In the genomic region with DNA sequence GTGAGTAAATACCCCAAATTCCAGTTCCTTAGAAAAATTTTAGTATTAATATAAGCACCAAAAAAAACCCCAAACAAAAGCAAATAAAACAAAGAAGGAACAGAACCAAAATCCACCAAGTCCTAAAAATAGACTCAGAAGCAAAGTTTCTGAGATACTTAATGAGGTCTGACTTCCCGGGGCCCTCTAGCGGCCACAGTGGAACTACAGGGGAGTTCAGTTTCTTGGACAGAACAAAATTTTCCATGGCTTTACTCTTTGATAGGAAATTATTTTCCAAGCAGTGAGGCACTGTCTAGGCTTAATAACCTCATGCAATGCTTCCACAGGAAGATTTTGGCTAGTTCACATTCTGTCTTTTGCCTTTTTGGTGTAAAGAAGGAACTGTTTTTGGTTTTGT, we compare ENCODE assay signal across 9 mouse cellular contexts. TPM values are rescaled to one million over a fixed set of nuclear protein-coding genes. Genes with fewer than 3 reads are reported as not detected.
DNase-seq lines count a peak whose midpoint lies in the region; ATAC-seq and TF ChIP-seq lines count a peak whose summit lies in the region.
"Had no signal": no experiment of that assay in that cellular context is flagged by ENCODE, and none has a peak within 500 bp of the region (broad histone marks: within the 10 kb centered on the region; RNA-seq: fewer than 3 reads in every experiment).

No protein-coding gene starts in this region.

- peak; percentile 62 for DNase-seq in thymus, adult 2 months
- no peak for DNase-seq in thymus, adult 18-20 months
- DNase-seq in kidney, adult 8-10 months = peak; percentile 55 to 88
- peak in 2 of 3 experiments; percentile 27 to 31 for DNase-seq in liver, embryonic 14.5 days (ENCODE audit: low read depth in 3 of 3, low spot score in 3 of 3)
- peak; percentile 81 for DNase-seq in right cerebral cortex, postnatal 14 days
- DNase-seq in urinary bladder, postnatal 36 days (ENCODE audit: low spot score in 2 of 2) = peak; percentile 65 to 68

- H3K36me3 ChIP-seq in thymus, adult 2 months (ENCODE audit: control insufficient read depth, insufficient read depth, low read length) = no peaks in the 10 kb centered on the region
- H3K36me3 ChIP-seq in liver, embryonic 14.5 days (replicated peaks; ENCODE audit: control insufficient read depth, insufficient read depth, low read depth) = no peaks in the 10 kb centered on the region
- H3K36me3 ChIP-seq: heart, embryonic 13.5 days had no signal

- H3K9ac ChIP-seq in liver, embryonic 14.5 days (replicated peaks) = no peak overlapping the region
- H3K9ac ChIP-seq: heart, embryonic 13.5 days had no signal

- H3K27ac ChIP-seq in thymus, adult 2 months (ENCODE audit: control insufficient read depth, insufficient read depth, low read length) = no peak overlapping the region
- no peak overlapping the region for H3K27ac ChIP-seq in bone marrow macrophage, adult 2 months (ENCODE audit: insufficient read depth, low read depth, low read length)
- no peak overlapping the region for H3K27ac ChIP-seq in liver, embryonic 14.5 days
- H3K27ac ChIP-seq: heart, embryonic 13.5 days had no signal

- H3K4me2 ChIP-seq in liver, embryonic 14.5 days (ENCODE audit: low read depth) = no peak overlapping the region
- H3K4me2 ChIP-seq: heart, embryonic 13.5 days had no signal

- 0 out of 2 replicates have a peak, but pooled peaks have one; percentile 45 for ATAC-seq in erythroid progenitor cell, adult 5-6 weeks (replicated peaks; ENCODE audit: low FRiP score, poor library complexity, severe bottlenecking)
- no peak for ATAC-seq in liver, embryonic 14.5 days (ENCODE audit: insufficient read depth)

- no peak for TF ChIP-seq EP300 in liver, embryonic 14.5 days (IDR thresholded peaks at IDR 0.05; ENCODE audit: low read depth)

- H3K4me1 ChIP-seq in thymus, adult 2 months (replicated peaks; ENCODE audit: control insufficient read depth, insufficient read depth, low read length) = no peaks in the 10 kb centered on the region
- H3K4me1 ChIP-seq in bone marrow macrophage, adult 2 months (ENCODE audit: control insufficient read depth, insufficient read depth, low read length) = peaks cover 10% of the 10 kb centered on the region
- H3K4me1 ChIP-seq in liver, embryonic 14.5 days (replicated peaks; ENCODE audit: control insufficient read depth in 2 of 2, insufficient read depth in 2 of 2, low read length in 1 of 2) = no peaks in the 10 kb centered on the region
- H3K4me1 ChIP-seq: heart, embryonic 13.5 days had no signal

- H3K27me3 ChIP-seq in thymus, adult 2 months (ENCODE audit: control insufficient read depth, insufficient read depth, low read length) = no peaks in the 10 kb centered on the region
- H3K27me3 ChIP-seq in liver, embryonic 14.5 days (ENCODE audit: control insufficient read depth, insufficient read depth, low read length) = no peaks in the 10 kb centered on the region

- TF ChIP-seq POLR2A in thymus, adult 2 months (IDR thresholded peaks at IDR 0.05; ENCODE audit: control insufficient read depth, extremely low read depth, insufficient read depth, low read length, poor library complexity) = no peak
- TF ChIP-seq POLR2A in bone marrow macrophage, adult 2 months (IDR thresholded peaks at IDR 0.05; ENCODE audit: borderline replicate concordance, low read depth, low read length) = no peak

- H3K9me3 ChIP-seq in liver, embryonic 14.5 days (ENCODE audit: control insufficient read depth, low read length) = no peaks in the 10 kb centered on the region
- H3K9me3 ChIP-seq: heart, embryonic 13.5 days had no signal

- TF ChIP-seq CTCF in thymus, adult 2 months (IDR thresholded peaks at IDR 0.05; ENCODE audit: borderline replicate concordance, control insufficient read depth, extremely low read depth, insufficient read depth, low read length, poor library complexity) = no peak
- TF ChIP-seq CTCF in bone marrow macrophage, adult 2 months (IDR thresholded peaks at IDR 0.05; ENCODE audit: low read depth, low read length) = peak; percentile 50; the same call in 1 of the 2 replicates
- TF ChIP-seq CTCF in liver, embryonic 14.5 days (IDR thresholded peaks at IDR 0.05; ENCODE audit: low read depth) = peak; percentile 70

- 0% methylated on average over 2 of the region's 2 CpGs for WGBS in thymus, adult 2 months
- WGBS in liver, embryonic 14.5 days (ENCODE audit: insufficient replicate concordance) = 0% methylated on average over 2 of the region's 2 CpGs

- no peak overlapping the region for H3K4me3 ChIP-seq in thymus, adult 2 months (ENCODE audit: control insufficient read depth, insufficient read depth, low read length)
- no peak overlapping the region for H3K4me3 ChIP-seq in bone marrow macrophage, adult 2 months (ENCODE audit: insufficient read depth, low read length)
- H3K4me3 ChIP-seq in liver, embryonic 14.5 days (ENCODE audit: insufficient read depth in 1 of 2, low read depth in 2 of 2, low read length in 2 of 2) = no peak overlapping the region
- H3K4me3 ChIP-seq: heart, embryonic 13.5 days had no signal

RNA-seq across cellular contexts. Expression of a gene that starts 12.2 kb away (rescaled TPM):
- polyA plus RNA-seq in thymus, adult 2 months (2012; rRNA removed) = 2.9 TPM in 2 replicates
- polyA plus RNA-seq in bone marrow macrophage, adult 2 months (2012; ENCODE audit: insufficient read depth, insufficient read length, missing spikeins) = 32.3 and 33.7 TPM in 2 replicates
- 288 and 315 TPM in 2 replicates for total RNA-seq in erythroid progenitor cell, adult 5-6 weeks (2015; ENCODE audit: low replicate concordance)
- 246 and 389 TPM in 2 replicates for total RNA-seq in erythroid progenitor cell, adult 5-6 weeks (2017; ENCODE audit: low replicate concordance)
- 0.93 TPM in 2 replicates for polyA plus RNA-seq in liver, embryonic 14.5 days (2012; rRNA removed)
- 1.9 and 2.7 TPM in 2 replicates for polyA plus RNA-seq in liver, embryonic 14.5 days (2014; fragmentation: Nextera tagmentation; extraction: Ambion mirVana)

RNA-seq across cellular contexts. Expression of a gene that starts 24.9 kb away (rescaled TPM):
- 6.6 and 7.2 TPM in 2 replicates for polyA plus RNA-seq in thymus, adult 2 months (2012; rRNA removed)
- polyA plus RNA-seq in bone marrow macrophage, adult 2 months (2012; ENCODE audit: insufficient read depth, insufficient read length, missing spikeins) = 28.8 and 33.8 TPM in 2 replicates
- total RNA-seq in erythroid progenitor cell, adult 5-6 weeks (2015; ENCODE audit: low replicate concordance) = 69.6 and 72.8 TPM in 2 replicates
- 49.1 and 65.2 TPM in 2 replicates for total RNA-seq in erythroid progenitor cell, adult 5-6 weeks (2017; ENCODE audit: low replicate concordance)
- 3.6 and 4.5 TPM in 2 replicates for polyA plus RNA-seq in liver, embryonic 14.5 days (2012; rRNA removed)
- 10.2 and 13.5 TPM in 2 replicates for polyA plus RNA-seq in liver, embryonic 14.5 days (2014; fragmentation: Nextera tagmentation; extraction: Ambion mirVana)

RNA-seq across cellular contexts. Expression of a gene that starts 29.0 kb away (rescaled TPM):
- 12.0 and 14.6 TPM in 2 replicates for polyA plus RNA-seq in thymus, adult 2 months (2012; rRNA removed)
- polyA plus RNA-seq in bone marrow macrophage, adult 2 months (2012; ENCODE audit: insufficient read depth, insufficient read length, missing spikeins) = 0.17 and 0.21 TPM in 2 replicates
- 4.7 and 11.3 TPM in 2 replicates for total RNA-seq in erythroid progenitor cell, adult 5-6 weeks (2015; ENCODE audit: low replicate concordance)
- 10.7 and 23.5 TPM in 2 replicates for total RNA-seq in erythroid progenitor cell, adult 5-6 weeks (2017; ENCODE audit: low replicate concordance)
- 0.63 and 0.74 TPM in 2 replicates for polyA plus RNA-seq in liver, embryonic 14.5 days (2012; rRNA removed)
- 0.60 and 0.66 TPM in 2 replicates for polyA plus RNA-seq in liver, embryonic 14.5 days (2014; fragmentation: Nextera tagmentation; extraction: Ambion mirVana)

Comparison
In these comparisons a context has a peak if more than half of its experiments do, and no peak if none do; other contexts are left out.
1. DNase-seq: peak in thymus, adult 2 months (single experiment), kidney, adult 8-10 months (2 of 2), liver, embryonic 14.5 days (2 of 3), right cerebral cortex, postnatal 14 days (single experiment) and urinary bladder, postnatal 36 days (2 of 2); none in thymus, adult 18-20 months (0 of 2).